Mouse (Mus musculus): Measurements from ENCODE around the gene Wdr13. TPM values are rescaled to one million over a fixed set of nuclear protein-coding genes. Genes with fewer than 3 reads are reported as not detected.
A peak's percentile ranks its signal among the peaks of the same experiment; 100 is the strongest.

Wdr13 gene
- total and polyA plus RNA-seq, 3 experiments = 29.6 to 46.8 TPM; not detected in 1

GRCm38 (mm10) chrX:8125235-8125634 lies 7.5 kb downstream of the Wdr13 start (continued):
- TF ChIP-seq RCOR1 (IDR thresholded peaks at IDR 0.05; ENCODE audit: low read depth, low read length) = no peak
- TF ChIP-seq CHD2 (IDR thresholded peaks at IDR 0.05; ENCODE audit: low read length) = no peak

DNA sequence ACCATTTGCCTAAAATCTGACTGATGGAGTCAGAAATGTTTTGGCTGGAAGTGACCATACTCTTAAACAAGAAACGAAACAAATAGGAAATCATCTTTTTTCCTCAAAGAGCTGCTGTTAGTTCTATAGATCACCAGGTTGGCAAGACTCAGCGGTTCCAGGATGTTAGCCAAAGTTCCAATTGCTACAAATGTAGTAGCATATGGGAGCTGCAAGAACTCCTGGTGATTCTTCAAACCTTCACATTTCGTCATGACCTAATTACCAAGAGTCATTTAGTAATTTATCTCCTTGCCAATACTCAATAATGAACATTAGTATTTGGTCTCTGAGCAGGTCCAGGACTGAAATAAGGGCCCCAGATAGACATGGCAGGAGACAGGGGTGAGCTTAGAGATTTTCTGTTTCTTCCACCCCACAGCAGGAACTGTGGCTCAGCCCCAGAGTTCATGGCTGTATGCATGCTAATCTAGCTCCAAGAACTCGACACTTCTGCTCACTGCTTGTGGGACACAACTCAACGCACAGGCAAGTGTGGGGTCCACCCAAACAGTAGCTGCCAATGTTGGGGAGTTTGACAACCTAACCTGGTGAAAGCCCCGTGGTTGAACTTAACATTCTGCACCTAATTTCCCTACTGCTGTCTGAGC lies 8.7 kb downstream of the Wdr13 start:
- no peaks in the 10 kb centered on the region for H3K27me3 ChIP-seq (ENCODE audit: control insufficient read depth in 1 of 2, insufficient read depth in 2 of 2, low read length in 2 of 2)
- H3K79me2 ChIP-seq (ENCODE audit: control insufficient read depth, insufficient read depth, low read length, poor library complexity) = no peaks in the 10 kb centered on the region
- H3K36me3 ChIP-seq (ENCODE audit: control insufficient read depth in 1 of 2, insufficient read depth in 2 of 2, low read length in 2 of 2) = peaks cover 0 to 4% of the 10 kb centered on the region in 2 experiments; a peak in 2 of 4 replicates
- H3K9ac ChIP-seq (ENCODE audit: control insufficient read depth, low read depth, low read length, poor library complexity, severe bottlenecking) = no peak overlapping the region
- H3K4me3 ChIP-seq (ENCODE audit: control insufficient read depth in 1 of 2, insufficient read depth in 1 of 2, low read depth in 2 of 2, low read length in 2 of 2) = no peak overlapping the region
- DNase-seq (ENCODE audit: low read depth, low spot score) = no peak
- TF ChIP-seq MAFK (IDR thresholded peaks at IDR 0.05; ENCODE audit: borderline replicate concordance, low read depth, low read length) = no peak
- no peak for TF ChIP-seq CHD1 (IDR thresholded peaks at IDR 0.05; ENCODE audit: low read depth, low read length)
- TF ChIP-seq GABPA (IDR thresholded peaks at IDR 0.05; ENCODE audit: low read depth, low read length) = no peak
- TF ChIP-seq MEF2A (IDR thresholded peaks at IDR 0.05; ENCODE audit: extremely low read depth, insufficient replicate concordance, low read depth, low read length, poor library complexity, severe bottlenecking) = no peak
- no peak for TF ChIP-seq MXI1 (IDR thresholded peaks at IDR 0.05; ENCODE audit: low read depth, low read length)
- H3K27ac ChIP-seq (ENCODE audit: control insufficient read depth, low read depth, low read length) = no peak overlapping the region
- H3K4me1 ChIP-seq (ENCODE audit: control insufficient read depth in 1 of 2, insufficient read depth in 2 of 2, low read length in 2 of 2) = no peaks in the 10 kb centered on the region
- H3K9me3 ChIP-seq (replicated peaks; ENCODE audit: insufficient read depth, low read length) = no peaks in the 10 kb centered on the region

GRCm38 (mm10) chrX:8117264-8117663 lies 15.4 kb downstream of the Wdr13 start:
- H3K27ac ChIP-seq (ENCODE audit: control insufficient read depth, low read depth, low read length) = no peak overlapping the region
- no peak overlapping the region for H3K9ac ChIP-seq (ENCODE audit: control insufficient read depth, low read depth, low read length, poor library complexity, severe bottlenecking)
- H3K27me3 ChIP-seq (ENCODE audit: control insufficient read depth in 1 of 2, insufficient read depth in 2 of 2, low read length in 2 of 2) = no peaks in the 10 kb centered on the region
- peak; percentile 69 to 80 for TF ChIP-seq EP300 (IDR thresholded peaks at IDR 0.05; ENCODE audit: low read depth in 1 of 2, low read length in 2 of 2)
- TF ChIP-seq RCOR1 (IDR thresholded peaks at IDR 0.05; ENCODE audit: low read depth, low read length) = peak; percentile 66; the same call in 1 of the 2 replicates
- TF ChIP-seq TAL1 (IDR thresholded peaks at IDR 0.05; ENCODE audit: low read length) = peak; percentile 52
- TF ChIP-seq TCF12 (IDR thresholded peaks at IDR 0.05; ENCODE audit: low read depth, low read length) = peak; percentile 67
- peak; percentile 80 for TF ChIP-seq GATA1 (IDR thresholded peaks at IDR 0.05; ENCODE audit: low read depth, low read length)
- peak; percentile 28; the same call in 1 of the 2 replicates for TF ChIP-seq NELFE (IDR thresholded peaks at IDR 0.05; ENCODE audit: low read depth, low read length)
- no peak for TF ChIP-seq UBTF (IDR thresholded peaks at IDR 0.05; ENCODE audit: borderline replicate concordance, insufficient read depth, low read depth, low read length)
- no peak for TF ChIP-seq ZMIZ1 (IDR thresholded peaks at IDR 0.05; ENCODE audit: low read depth, low read length)
- TF ChIP-seq ETS1 (IDR thresholded peaks at IDR 0.05; ENCODE audit: low read depth, low read length) = peak; percentile 35; the same call in 1 of the 2 replicates
- no peaks in the 10 kb centered on the region for H3K9me3 ChIP-seq (replicated peaks; ENCODE audit: insufficient read depth, low read length)
- peaks cover 0 to 17% of the 10 kb centered on the region in 2 experiments; a peak in 2 of 4 replicates for H3K36me3 ChIP-seq (ENCODE audit: control insufficient read depth in 1 of 2, insufficient read depth in 2 of 2, low read length in 2 of 2)
- H3K79me2 ChIP-seq (ENCODE audit: control insufficient read depth, insufficient read depth, low read length, poor library complexity) = no peaks in the 10 kb centered on the region
- DNase-seq (ENCODE audit: low read depth, low spot score) = peak; percentile 59
- H3K4me3 ChIP-seq (ENCODE audit: control insufficient read depth in 1 of 2, insufficient read depth in 1 of 2, low read depth in 2 of 2, low read length in 2 of 2) = no peak overlapping the region
- peaks cover 18% of the 10 kb centered on the region in 2 experiments for H3K4me1 ChIP-seq (ENCODE audit: control insufficient read depth in 1 of 2, insufficient read depth in 2 of 2, low read length in 2 of 2)

Measured in MEL (cell line).